Mouse (Mus musculus): ENCODE results near the gene Cdkn2d. TPM values are rescaled to one million over a fixed set of nuclear protein-coding genes. Genes with fewer than 3 reads are reported as not detected.

Gene Cdkn2d
- polyA plus RNA-seq, 2 experiments = 74.4 to 116 TPM

- Histone ChIP-seq H3K27ac (peak overlapping the region; percentile 80), H3K4me1 (replicated peaks; ENCODE audit: control insufficient read depth in 2 of 2, insufficient read depth in 2 of 2, low read length in 1 of 2) (peaks cover 12 to 18% of the 10 kb centered on the region in 2 experiments), H3K9ac (replicated peaks) (peak overlapping the region; percentile 93), H3K4me2 (ENCODE audit: low read depth) (peak overlapping the region; percentile 96), H3K9me3 (ENCODE audit: control insufficient read depth, low read length) (peaks cover 2% of the 10 kb centered on the region; the same call in 1 of the 2 replicates), H3K36me3 (replicated peaks; ENCODE audit: control insufficient read depth, insufficient read depth, low read depth) (peaks cover 6% of the 10 kb centered on the region; the same call in 1 of the 2 replicates), H3K4me3 (ENCODE audit: insufficient read depth in 1 of 2, low read depth in 2 of 2, low read length in 2 of 2) (peak overlapping the region; percentile 82 to 96), H3K27me3 (ENCODE audit: control insufficient read depth, insufficient read depth, low read length) (peaks cover 27% of the 10 kb centered on the region)
- no peak for DNase-seq (ENCODE audit: low read depth in 3 of 3, low spot score in 3 of 3)
- 16% methylated on average over 4 of the region's 4 CpGs for WGBS (ENCODE audit: insufficient replicate concordance)
- no peak for TF ChIP-seq CTCF (IDR thresholded peaks at IDR 0.05; ENCODE audit: low read depth)
- TF ChIP-seq EP300 (IDR thresholded peaks at IDR 0.05; ENCODE audit: low read depth) = no peak
- ATAC-seq (ENCODE audit: insufficient read depth) = no peak
Observed at GRCm38 (mm10) chr9:21239465-21239848, 51.8 kb downstream of the Cdkn2d start.

GRCm38 (mm10) chr9:21238733-21239464 lies 52.3 kb downstream of the Cdkn2d start, which contains the start of gene Keap1:
Gene Keap1, minus strand, starts transcription at chr9:21239361.
- Histone ChIP-seq H3K4me2 (ENCODE audit: low read depth) (peak within 1 kb of the TSS; percentile 96), H3K4me3 (ENCODE audit: insufficient read depth in 1 of 2, low read depth in 2 of 2, low read length in 2 of 2) (peak within 1 kb of the TSS; percentile 82 to 96), H3K27me3 (ENCODE audit: control insufficient read depth, insufficient read depth, low read length) (peaks cover 22% of the 10 kb centered on the region), H3K36me3 (replicated peaks; ENCODE audit: control insufficient read depth, insufficient read depth, low read depth) (peaks cover 11% of the 10 kb centered on the region), H3K9me3 (ENCODE audit: control insufficient read depth, low read length) (peaks cover 2% of the 10 kb centered on the region; the same call in 1 of the 2 replicates), H3K9ac (replicated peaks) (peak within 1 kb of the TSS; percentile 93), H3K27ac (peak within 1 kb of the TSS; percentile 80), H3K4me1 (replicated peaks; ENCODE audit: control insufficient read depth in 2 of 2, insufficient read depth in 2 of 2, low read length in 1 of 2) (peaks cover 12 to 18% of the 10 kb centered on the region in 2 experiments)
- ATAC-seq (ENCODE audit: insufficient read depth) (peak; percentile 89), DNase-seq (ENCODE audit: low read depth in 3 of 3, low spot score in 3 of 3) (peak; percentile 66 to 70 (median 68))
- under 1% methylated on average over 71 of the region's 90 CpGs for WGBS (ENCODE audit: insufficient replicate concordance)
- 0 out of 2 replicates have a peak, but pooled peaks have one; percentile 25 for TF ChIP-seq EP300 (IDR thresholded peaks at IDR 0.05; ENCODE audit: low read depth)
- TF ChIP-seq CTCF (IDR thresholded peaks at IDR 0.05; ENCODE audit: low read depth) = no peak; the same call in 1 of the 2 replicates

Other genes starting within 250 kb of the Cdkn2d start
- 0.21 and 0.49 TPM in 2 replicates for gene Zglp1, start 224.3 kb downstream of the Cdkn2d start, polyA plus RNA-seq (2012; rRNA removed)
- 0.57 TPM in 1 of 2 replicates, not detected in the other for gene Zglp1, start 224.3 kb downstream of the Cdkn2d start, polyA plus RNA-seq (2014; fragmentation: Nextera tagmentation; extraction: Ambion mirVana)
- 0.47 and 0.94 TPM in 2 replicates for gene Gm49373, start 218.3 kb downstream of the Cdkn2d start, polyA plus RNA-seq (2012; rRNA removed)
- 0.32 and 0.46 TPM in 2 replicates for gene Gm49373, start 218.3 kb downstream of the Cdkn2d start, polyA plus RNA-seq (2014; fragmentation: Nextera tagmentation; extraction: Ambion mirVana)
- 27.5 and 31.1 TPM in 2 replicates for gene Fdx1l, start 217.8 kb downstream of the Cdkn2d start, polyA plus RNA-seq (2012; rRNA removed)
- gene Fdx1l, start 217.8 kb downstream of the Cdkn2d start, polyA plus RNA-seq (2014; fragmentation: Nextera tagmentation; extraction: Ambion mirVana) = 37.3 and 37.9 TPM in 2 replicates
- gene Gm38431, start 199.4 kb downstream of the Cdkn2d start, polyA plus RNA-seq (2012; rRNA removed) = 2.4 and 5.6 TPM in 2 replicates
- gene Gm38431, start 199.4 kb downstream of the Cdkn2d start, polyA plus RNA-seq (2014; fragmentation: Nextera tagmentation; extraction: Ambion mirVana) = 0.91 and 1.5 TPM in 2 replicates
- gene Raver1, start 199.4 kb downstream of the Cdkn2d start, polyA plus RNA-seq (2012; rRNA removed) = 21.4 and 23.4 TPM in 2 replicates
- 23.4 and 28.4 TPM in 2 replicates for gene Raver1, start 199.4 kb downstream of the Cdkn2d start, polyA plus RNA-seq (2014; fragmentation: Nextera tagmentation; extraction: Ambion mirVana)
- gene Tyk2, start 160.2 kb downstream of the Cdkn2d start, polyA plus RNA-seq (2012; rRNA removed) = 5.7 and 6.2 TPM in 2 replicates
- gene Tyk2, start 160.2 kb downstream of the Cdkn2d start, polyA plus RNA-seq (2014; fragmentation: Nextera tagmentation; extraction: Ambion mirVana) = 4.0 and 5.1 TPM in 2 replicates
- gene Cdc37, start 141.4 kb downstream of the Cdkn2d start, polyA plus RNA-seq (2012; rRNA removed) = 36.8 and 123 TPM in 2 replicates
- 118 and 129 TPM in 2 replicates for gene Cdc37, start 141.4 kb downstream of the Cdkn2d start, polyA plus RNA-seq (2014; fragmentation: Nextera tagmentation; extraction: Ambion mirVana)
- 1.3 and 1.4 TPM in 2 replicates for gene Pde4a, start 125.7 kb downstream of the Cdkn2d start, polyA plus RNA-seq (2012; rRNA removed)
- gene Pde4a, start 125.7 kb downstream of the Cdkn2d start, polyA plus RNA-seq (2014; fragmentation: Nextera tagmentation; extraction: Ambion mirVana) = 1.1 and 1.4 TPM in 2 replicates
- gene Keap1, start 52.0 kb downstream of the Cdkn2d start, polyA plus RNA-seq (2012; rRNA removed) = 15.1 and 15.8 TPM in 2 replicates
- gene Keap1, start 52.0 kb downstream of the Cdkn2d start, polyA plus RNA-seq (2014; fragmentation: Nextera tagmentation; extraction: Ambion mirVana) = 15.6 and 16.4 TPM in 2 replicates
- gene S1pr5, start 43.0 kb downstream of the Cdkn2d start, polyA plus RNA-seq (2012; rRNA removed) = 0.06 TPM in 2 replicates
- 0.09 and 0.10 TPM in 2 replicates for gene S1pr5, start 43.0 kb downstream of the Cdkn2d start, polyA plus RNA-seq (2014; fragmentation: Nextera tagmentation; extraction: Ambion mirVana)
- gene Atg4d, start 26.1 kb downstream of the Cdkn2d start, polyA plus RNA-seq (2012; rRNA removed) = 21.5 and 38.9 TPM in 2 replicates
- gene Atg4d, start 26.1 kb downstream of the Cdkn2d start, polyA plus RNA-seq (2014; fragmentation: Nextera tagmentation; extraction: Ambion mirVana) = 69.3 and 78.1 TPM in 2 replicates
- gene Kri1, start 3.4 kb downstream of the Cdkn2d start, polyA plus RNA-seq (2012; rRNA removed) = 14.4 and 21.9 TPM in 2 replicates
- 3.9 and 5.0 TPM in 2 replicates for gene Kri1, start 3.4 kb downstream of the Cdkn2d start, polyA plus RNA-seq (2014; fragmentation: Nextera tagmentation; extraction: Ambion mirVana)
- 0.06 and 0.07 TPM in 2 replicates for gene Ap1m2, start 20.9 kb upstream of the Cdkn2d start, polyA plus RNA-seq (2012; rRNA removed)
- 0.16 and 0.24 TPM in 2 replicates for gene Ap1m2, start 20.9 kb upstream of the Cdkn2d start, polyA plus RNA-seq (2014; fragmentation: Nextera tagmentation; extraction: Ambion mirVana)
- 10.0 TPM in 2 replicates for gene Slc44a2, start 29.3 kb upstream of the Cdkn2d start, polyA plus RNA-seq (2012; rRNA removed)
- gene Slc44a2, start 29.3 kb upstream of the Cdkn2d start, polyA plus RNA-seq (2014; fragmentation: Nextera tagmentation; extraction: Ambion mirVana) = 11.6 and 12.7 TPM in 2 replicates
- 23.3 and 28.2 TPM in 2 replicates for gene Ilf3, start 76.5 kb upstream of the Cdkn2d start, polyA plus RNA-seq (2012; rRNA removed)
- gene Ilf3, start 76.5 kb upstream of the Cdkn2d start, polyA plus RNA-seq (2014; fragmentation: Nextera tagmentation; extraction: Ambion mirVana) = 33.5 and 36.8 TPM in 2 replicates
- gene Qtrt1, start 120.4 kb upstream of the Cdkn2d start, polyA plus RNA-seq (2012; rRNA removed) = 20.0 and 25.4 TPM in 2 replicates
- 20.0 and 20.9 TPM in 2 replicates for gene Qtrt1, start 120.4 kb upstream of the Cdkn2d start, polyA plus RNA-seq (2014; fragmentation: Nextera tagmentation; extraction: Ambion mirVana)
- 30.7 and 31.6 TPM in 2 replicates for gene Dnm2, start 133.5 kb upstream of the Cdkn2d start, polyA plus RNA-seq (2012; rRNA removed)
- 36.8 and 41.8 TPM in 2 replicates for gene Dnm2, start 133.5 kb upstream of the Cdkn2d start, polyA plus RNA-seq (2014; fragmentation: Nextera tagmentation; extraction: Ambion mirVana)
- 14.8 and 16.3 TPM in 2 replicates for gene Tmed1, start 218.8 kb upstream of the Cdkn2d start, polyA plus RNA-seq (2012; rRNA removed)
- 24.8 and 26.4 TPM in 2 replicates for gene Tmed1, start 218.8 kb upstream of the Cdkn2d start, polyA plus RNA-seq (2014; fragmentation: Nextera tagmentation; extraction: Ambion mirVana)
- 5.3 and 5.7 TPM in 2 replicates for gene AB124611, start 234.8 kb upstream of the Cdkn2d start, polyA plus RNA-seq (2012; rRNA removed)
- 2.1 and 2.3 TPM in 2 replicates for gene AB124611, start 234.8 kb upstream of the Cdkn2d start, polyA plus RNA-seq (2014; fragmentation: Nextera tagmentation; extraction: Ambion mirVana)

Measured in liver, embryonic 14.5 days (tissue).